Mouse (Mus musculus) testis, postnatal 14 days (tissue): Measurements from ENCODE around the gene Atp2b4.

ENCODE experiments used
- DNase-seq: peaks from one replicate; pipeline ENCODE4 v3.0.0; 2021; ENCODE audit warnings: low spot score

Atp2b4 gene

GRCm38 (mm10) chr1:133797979-133798820, 2.6 kb downstream of the Atp2b4 start:
- DNase-seq: no peak

GRCm38 (mm10) chr1:133797327-133797978, 3.4 kb downstream of the Atp2b4 start:
- no peak for DNase-seq

GRCm38 (mm10) chr1:133793646-133794045, 7.2 kb downstream of the Atp2b4 start:
- DNase-seq: no peak

- no peak for DNase-seq
Measured at GRCm38 (mm10) chr1:133790011-133790410, 10.8 kb downstream of the Atp2b4 start.

GRCm38 (mm10) chr1:133788864-133789263, 12.0 kb downstream of the Atp2b4 start:
- no peak for DNase-seq

GRCm38 (mm10) chr1:133787500-133788210, 13.2 kb downstream of the Atp2b4 start:
- DNase-seq: no peak

- no peak for DNase-seq
Measured at GRCm38 (mm10) chr1:133784621-133785020, 16.2 kb downstream of the Atp2b4 start.

- DNase-seq: no peak
Measured at GRCm38 (mm10) chr1:133781531-133781930, 19.3 kb downstream of the Atp2b4 start.

- no peak for DNase-seq
Measured at GRCm38 (mm10) chr1:133779043-133779442, 21.8 kb downstream of the Atp2b4 start.

- DNase-seq: no peak
Measured at GRCm38 (mm10) chr1:133777651-133778231, 23.1 kb downstream of the Atp2b4 start.

- DNase-seq: peak; percentile 62
Measured at GRCm38 (mm10) chr1:133772553-133772952, 28.3 kb downstream of the Atp2b4 start.

GRCm38 (mm10) chr1:133771831-133772399, 28.9 kb downstream of the Atp2b4 start:
- no peak for DNase-seq

GRCm38 (mm10) chr1:133767994-133768393, 32.8 kb downstream of the Atp2b4 start:
- no peak for DNase-seq

GRCm38 (mm10) chr1:133766901-133767529, 33.8 kb downstream of the Atp2b4 start:
- DNase-seq: no peak

- DNase-seq: no peak
Measured at GRCm38 (mm10) chr1:133765376-133765775, 35.5 kb downstream of the Atp2b4 start.

- no peak for DNase-seq
Measured at GRCm38 (mm10) chr1:133762946-133763422, 37.9 kb downstream of the Atp2b4 start.

GRCm38 (mm10) chr1:133761278-133761677, 39.6 kb downstream of the Atp2b4 start:
- DNase-seq: no peak

- no peak for DNase-seq
Measured at GRCm38 (mm10) chr1:133754317-133754868, 46.4 kb downstream of the Atp2b4 start.

- DNase-seq: no peak
Measured at GRCm38 (mm10) chr1:133753325-133753724, 47.5 kb downstream of the Atp2b4 start.

- no peak for DNase-seq
Measured at GRCm38 (mm10) chr1:133751621-133752020, 49.2 kb downstream of the Atp2b4 start.

GRCm38 (mm10) chr1:133749954-133750353, 50.9 kb downstream of the Atp2b4 start:
- no peak for DNase-seq
